Mouse (Mus musculus) forebrain, embryonic 10.5 days (tissue): Measurements from ENCODE around the gene Foxe3. TPM values are rescaled to one million over a fixed set of nuclear protein-coding genes. Genes with fewer than 3 reads are reported as not detected.

ENCODE experiments used
- DNase-seq: peaks from one replicate; pipeline ENCODE4 v3.0.0-alpha.2; 2017; ENCODE audit warnings: low spot score; ENCODE audit errors: extremely low spot score
- H3K27ac ChIP-seq: fragments of 300-500 bp; sonication (generic); 2 replicates; pipeline ENCODE4 v1.5.1; 2016; ENCODE audit warnings: mild to moderate bottlenecking
- H3K27me3 ChIP-seq: fragments of 300-500 bp; sonication (generic); 2 replicates; pipeline ENCODE4 v1.6.1; 2016; ENCODE audit warnings: mild to moderate bottlenecking; ENCODE audit not compliant: poor library complexity, severe bottlenecking
- H3K36me3 ChIP-seq: fragments of 300-500 bp; sonication (generic); replicated peaks from 2 replicates; pipeline ENCODE4 v1.6.1; 2016; ENCODE audit warnings: mild to moderate bottlenecking, moderate library complexity
- H3K4me1 ChIP-seq: fragments of 300-500 bp; sonication (generic); 2 replicates; pipeline ENCODE4 v1.6.1; 2016
- H3K4me3 ChIP-seq: fragments of 300-500 bp; sonication (generic); 2 replicates; pipeline ENCODE4 v1.5.1; 2016; ENCODE audit warnings: mild to moderate bottlenecking, moderate library complexity
- H3K9me3 ChIP-seq: fragments of 300-500 bp; sonication (generic); 2 replicates; pipeline ENCODE4 v1.6.1; 2016; ENCODE audit warnings: mild to moderate bottlenecking, moderate library complexity
- WGBS: fragments of 180-500 bp; shearing (Covaris S2); methylation state at CpG from one replicate; pipeline ENCODE4 v1.1.7; 2016; 5-methylcytosine and 5-hydroxymethylcytosine counted together
- polyA plus RNA-seq: library from polyadenylated mRNA; unstranded; fragments of >200 nt; fragmentation: Nextera tagmentation; extraction: Ambion mirVana; gene quantifications from 2 replicates; pipeline ENCODE4 v1.2.1, GENCODE M21; 2016

The Foxe3 gene
- polyA plus RNA-seq, 1 experiment from 2014 or later: 1.1 TPM

- no peak for DNase-seq
- H3K27me3 ChIP-seq: peaks cover 88% of the 10 kb centered on the region
- peaks cover 31% of the 10 kb centered on the region for H3K4me1 ChIP-seq
- H3K9me3 ChIP-seq: no peaks in the 10 kb centered on the region
- H3K4me3 ChIP-seq: no peak overlapping the region
- no peaks in the 10 kb centered on the region for H3K36me3 ChIP-seq
- 39% methylated on average over 8 of the region's 8 CpGs for WGBS
- no peak overlapping the region for H3K27ac ChIP-seq
Observed at GRCm38 (mm10) chr4:114942583-114942982, 16.8 kb upstream of the Foxe3 start.

- Histone ChIP-seq H3K4me3 (no peak overlapping the region), H3K4me1 (peaks cover 35% of the 10 kb centered on the region), H3K27me3 (peaks cover 90% of the 10 kb centered on the region), H3K36me3 (no peaks in the 10 kb centered on the region), H3K9me3 (no peaks in the 10 kb centered on the region), H3K27ac (no peak overlapping the region)
- WGBS: 47% methylated on average over 4 of the region's 4 CpGs
- no peak for DNase-seq
Observed at GRCm38 (mm10) chr4:114942112-114942511, 16.3 kb upstream of the Foxe3 start.

DNA sequence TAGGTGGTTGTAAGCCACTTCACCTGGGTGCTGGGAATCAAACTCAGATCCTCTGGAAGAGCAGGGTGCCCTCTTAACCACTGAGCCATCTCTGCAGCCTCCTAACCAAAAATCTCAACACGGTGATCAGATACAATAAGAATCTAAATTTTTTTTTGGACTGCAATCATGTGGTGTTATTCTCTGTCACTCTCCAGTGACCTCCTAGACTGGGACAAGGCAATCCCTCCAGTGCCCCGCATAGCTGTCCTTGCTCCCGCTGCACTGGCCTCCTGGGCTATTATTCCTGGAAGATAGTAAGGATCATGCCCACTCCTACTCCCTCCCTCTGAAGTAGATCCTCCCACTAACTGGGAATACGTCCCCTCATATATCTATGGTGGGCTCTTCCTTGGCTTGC lies 15.5 kb upstream of the Foxe3 start:
- WGBS: 85% methylated on average over 4 of the region's 4 CpGs
- Histone ChIP-seq H3K27me3 (peaks cover 82% of the 10 kb centered on the region), H3K27ac (no peak overlapping the region), H3K36me3 (no peaks in the 10 kb centered on the region), H3K4me3 (no peak overlapping the region), H3K4me1 (peaks cover 35% of the 10 kb centered on the region), H3K9me3 (no peaks in the 10 kb centered on the region)
- no peak for DNase-seq

DNA sequence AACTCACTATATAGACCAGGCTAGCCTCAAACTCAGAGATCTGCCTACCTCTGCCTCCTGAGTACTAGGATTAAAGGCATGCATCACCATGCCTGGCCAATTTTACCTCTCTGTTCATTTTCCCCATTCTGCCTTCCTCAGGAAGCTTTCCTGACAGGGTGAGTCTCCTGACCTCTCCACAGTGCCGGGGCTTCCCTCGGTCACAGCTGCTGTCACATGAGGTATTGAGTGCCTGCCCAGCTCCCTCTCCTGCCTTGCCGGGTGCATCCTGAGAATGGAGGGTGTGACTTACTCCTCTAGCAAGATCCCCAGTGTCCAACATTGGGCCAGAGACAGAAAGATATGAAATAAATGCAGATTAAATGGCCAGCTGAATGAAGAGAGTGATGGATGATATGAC lies 12.4 kb upstream of the Foxe3 start:
- Histone ChIP-seq H3K27ac (no peak overlapping the region), H3K36me3 (no peaks in the 10 kb centered on the region), H3K9me3 (no peaks in the 10 kb centered on the region), H3K4me1 (peaks cover 25% of the 10 kb centered on the region), H3K4me3 (no peak overlapping the region), H3K27me3 (peaks cover 68% of the 10 kb centered on the region)
- no peak for DNase-seq
- WGBS: 55% methylated on average over 3 of the region's 3 CpGs

- 65% methylated on average over 4 of the region's 4 CpGs for WGBS
- H3K27me3 ChIP-seq: peaks cover 66% of the 10 kb centered on the region
- H3K9me3 ChIP-seq: no peaks in the 10 kb centered on the region
- H3K4me3 ChIP-seq: no peak overlapping the region
- H3K4me1 ChIP-seq: peaks cover 18% of the 10 kb centered on the region
- no peaks in the 10 kb centered on the region for H3K36me3 ChIP-seq
- no peak overlapping the region for H3K27ac ChIP-seq
- no peak for DNase-seq
Observed at GRCm38 (mm10) chr4:114937459-114938047, 11.7 kb upstream of the Foxe3 start.

DNA sequence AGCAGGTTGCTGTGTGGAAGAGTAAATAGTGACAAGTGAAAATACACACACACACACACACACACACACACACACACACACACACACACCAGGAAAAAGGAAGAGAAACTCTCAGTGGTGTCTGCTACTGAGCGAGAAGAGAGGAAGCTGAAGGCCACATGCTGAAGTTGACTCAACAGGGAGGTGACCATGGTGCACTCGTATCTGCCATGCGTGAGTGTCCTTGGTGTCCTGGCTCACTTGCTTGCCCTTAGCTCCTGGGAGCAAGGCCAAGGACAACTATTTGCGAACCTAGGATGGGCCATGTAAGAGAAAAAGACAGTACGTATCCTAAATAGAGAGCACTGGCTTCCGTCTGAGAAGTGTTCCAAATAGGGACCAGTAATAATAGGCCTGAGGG lies 8.4 kb upstream of the Foxe3 start:
- no peaks in the 10 kb centered on the region for H3K9me3 ChIP-seq
- 91% methylated on average over 6 of the region's 6 CpGs for WGBS
- H3K27me3 ChIP-seq: peaks cover 68% of the 10 kb centered on the region
- H3K4me1 ChIP-seq: peaks cover 10% of the 10 kb centered on the region
- H3K27ac ChIP-seq: no peak overlapping the region
- H3K4me3 ChIP-seq: no peak overlapping the region
- H3K36me3 ChIP-seq: no peaks in the 10 kb centered on the region
- no peak for DNase-seq

- WGBS: 88% methylated on average over 4 of the region's 4 CpGs
- no peak overlapping the region for H3K4me3 ChIP-seq
- H3K9me3 ChIP-seq: no peaks in the 10 kb centered on the region
- H3K27ac ChIP-seq: no peak overlapping the region
- no peak for DNase-seq
- H3K36me3 ChIP-seq: no peaks in the 10 kb centered on the region
- H3K4me1 ChIP-seq: peaks cover 18% of the 10 kb centered on the region
- H3K27me3 ChIP-seq: peaks cover 69% of the 10 kb centered on the region
Observed at GRCm38 (mm10) chr4:114932747-114933146, 6.9 kb upstream of the Foxe3 start.

GRCm38 (mm10) chr4:114929155-114929554 lies 3.3 kb upstream of the Foxe3 start:
- peaks cover 91% of the 10 kb centered on the region for H3K27me3 ChIP-seq
- 9% methylated on average over 15 of the region's 15 CpGs for WGBS
- H3K4me1 ChIP-seq: peaks cover 27% of the 10 kb centered on the region
- no peak overlapping the region for H3K4me3 ChIP-seq
- no peaks in the 10 kb centered on the region for H3K36me3 ChIP-seq
- no peaks in the 10 kb centered on the region for H3K9me3 ChIP-seq
- no peak for DNase-seq
- H3K27ac ChIP-seq: peak overlapping the region; percentile 1

DNA sequence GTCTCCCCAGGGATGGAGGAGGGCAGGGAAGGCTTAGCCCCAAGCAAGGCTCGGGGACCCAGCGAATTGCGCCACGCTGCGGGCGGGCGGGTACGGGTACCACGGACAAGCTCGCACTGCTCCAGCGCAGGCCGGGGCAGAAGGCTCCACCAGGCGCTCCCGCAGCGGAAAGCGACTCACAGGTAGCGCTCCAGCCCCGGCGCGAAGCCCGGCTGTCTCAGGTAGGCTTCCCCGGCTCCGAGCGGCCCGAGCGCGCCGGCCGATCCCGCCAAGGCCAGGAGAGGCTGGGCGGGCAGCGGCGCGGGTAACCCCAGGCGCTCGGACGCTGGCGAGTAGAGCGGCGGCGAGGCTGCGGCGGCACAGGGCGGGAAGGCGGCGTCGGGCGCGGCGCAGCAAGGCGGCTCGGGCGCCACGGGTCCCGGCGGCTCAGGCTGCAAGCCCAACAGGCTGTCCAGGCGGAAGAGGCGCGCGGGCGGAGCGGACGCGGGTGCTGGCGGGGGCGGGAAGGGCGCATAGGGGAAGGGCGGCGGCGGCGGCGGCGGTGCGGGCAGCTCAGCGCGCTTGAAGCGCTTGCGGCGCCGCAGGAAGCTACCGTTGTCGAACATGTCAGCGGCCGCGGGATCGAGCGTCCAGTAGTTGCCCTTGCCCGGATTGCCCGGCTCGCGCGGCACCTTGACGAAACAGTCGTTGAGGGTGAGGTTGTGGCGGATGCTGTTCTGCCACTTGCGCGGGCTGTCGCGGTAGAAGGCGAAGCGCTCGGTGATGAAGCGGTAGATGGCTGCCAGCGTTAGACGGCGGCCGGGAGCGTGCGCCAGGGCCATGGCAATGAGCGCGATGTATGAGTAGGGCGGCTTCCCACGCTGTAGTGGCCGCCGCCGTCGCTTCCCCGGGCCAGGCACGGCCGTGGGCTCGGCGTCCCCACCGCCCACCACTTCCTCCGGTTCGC lies 569 bp downstream of the Foxe3 start:
- Histone ChIP-seq H3K9me3 (no peaks in the 10 kb centered on the region), H3K36me3 (no peaks in the 10 kb centered on the region), H3K4me1 (peaks cover 27% of the 10 kb centered on the region), H3K4me3 (peak overlapping the region; percentile 53), H3K27me3 (peaks cover 96% of the 10 kb centered on the region), H3K27ac (peak overlapping the region; percentile 76)
- peak; percentile 53 for DNase-seq
- under 1% methylated on average over 125 of the region's 125 CpGs for WGBS

- Histone ChIP-seq H3K36me3 (no peaks in the 10 kb centered on the region), H3K27me3 (peaks cover 99% of the 10 kb centered on the region), H3K4me1 (peaks cover 18% of the 10 kb centered on the region), H3K27ac (no peak overlapping the region), H3K4me3 (no peak overlapping the region), H3K9me3 (no peaks in the 10 kb centered on the region)
- 51% methylated on average over 2 of the region's 2 CpGs for WGBS
- peak; percentile 38 for DNase-seq
Observed at GRCm38 (mm10) chr4:114917091-114917490, 8.7 kb downstream of the Foxe3 start.

GRCm38 (mm10) chr4:114916056-114916455 lies 9.8 kb downstream of the Foxe3 start:
- Histone ChIP-seq H3K27me3 (peaks cover 99% of the 10 kb centered on the region), H3K4me3 (no peak overlapping the region), H3K36me3 (no peaks in the 10 kb centered on the region), H3K4me1 (peaks cover 19% of the 10 kb centered on the region), H3K9me3 (no peaks in the 10 kb centered on the region), H3K27ac (no peak overlapping the region)
- 44% methylated on average over 4 of the region's 4 CpGs for whole genome bisulfite sequencing
- DNase-seq: peak; percentile 13

DNA sequence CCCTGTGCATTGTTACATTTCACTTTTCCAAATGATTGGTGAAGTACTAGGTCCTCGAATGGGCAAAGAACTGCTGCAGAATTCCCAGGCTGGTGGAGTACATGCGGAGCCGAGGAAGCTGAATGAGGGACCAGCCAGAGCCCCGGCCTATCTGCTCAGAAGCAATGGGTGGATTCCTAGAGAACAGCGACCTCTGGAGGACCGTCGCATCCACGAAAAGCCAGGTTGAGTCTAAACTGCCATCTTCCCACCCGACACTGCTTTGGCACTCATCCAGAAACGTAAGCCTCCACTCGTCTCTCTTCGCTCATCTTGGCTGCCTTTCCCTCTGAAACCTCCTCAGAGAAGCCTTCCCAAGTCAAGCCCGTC lies 12.2 kb downstream of the Foxe3 start:
- Histone ChIP-seq H3K27me3 (peaks cover 99% of the 10 kb centered on the region), H3K4me3 (0 out of 2 replicates have a peak overlapping the region, but pooled peaks have one; percentile 30), H3K4me1 (peaks cover 29% of the 10 kb centered on the region), H3K9me3 (no peaks in the 10 kb centered on the region), H3K27ac (no peak overlapping the region), H3K36me3 (no peaks in the 10 kb centered on the region)
- WGBS: 1% methylated on average over 13 of the region's 13 CpGs
- peak; percentile 81 for DNase-seq
